Mouse (Mus musculus) embryo, embryonic 10.5 days (tissue): ENCODE measurements around the gene Rbbp5.

Source experiments
- DNase-seq: peaks from one replicate; pipeline ENCODE4 v3.0.0-alpha.2; 2015; ENCODE audit warnings: low spot score

The Rbbp5 gene

GRCm38 (mm10) chr1:132541171-132541823 is 64.1 kb downstream of the Rbbp5 start:
- peak; percentile 80 for DNase-seq

GRCm38 (mm10) chr1:132541824-132542599 is 64.8 kb downstream of the Rbbp5 start:
- no peak for DNase-seq

GRCm38 (mm10) chr1:132542762-132543306 is 65.7 kb downstream of the Rbbp5 start, which contains the start of gene Cntn2:
Gene Cntn2 (minus strand): TSS chr1:132543256.
- peak; percentile 71 for DNase-seq

- DNase-seq: no peak
Observed at GRCm38 (mm10) chr1:132543789-132544188, 66.6 kb downstream of the Rbbp5 start.
